Mouse (Mus musculus) bone marrow, adult 2 months (tissue): Measurements from ENCODE around the gene Fndc3b.

Experiments
- CTCF ChIP-seq: fragments of 200-500 bp; IDR thresholded peaks from 2 replicates; pipeline ENCODE4 v1.5.1; 2011; ENCODE audit warnings: low read length, control low read depth; ENCODE audit not compliant: control insufficient read depth, insufficient read depth
- POLR2A ChIP-seq: fragments of 200-500 bp; IDR thresholded peaks from 2 replicates; pipeline ENCODE4 v1.6.1; 2011; ENCODE audit warnings: low read depth, mild to moderate bottlenecking, control low read depth, low read length, borderline replicate concordance; ENCODE audit not compliant: control insufficient read depth

GRCm38 (mm10) chr3:27758976-27759375 is 47.9 kb upstream of the Fndc3b start:
- no peak for TF ChIP-seq POLR2A
- TF ChIP-seq CTCF, result no peak
